Mouse (Mus musculus) lung, postnatal 0 days (tissue): Measurements from ENCODE around the gene Nsd2. TPM values are rescaled to one million over a fixed set of nuclear protein-coding genes. Genes with fewer than 3 reads are reported as not detected.

ENCODE experiments used
- ATAC-seq: fragments of 200-750 bp; cut with Nextera tagmentation; 2 replicates; pipeline ENCODE4 v1.8.0; 2017; ENCODE audit warnings: moderate library complexity
- DNase-seq: peaks from one replicate; pipeline ENCODE4 v3.0.0-alpha.2; 2016; ENCODE audit warnings: low spot score
- H3K27ac ChIP-seq: fragments of 300-500 bp; sonication (generic); 2 replicates; pipeline ENCODE4 v1.5.1; 2014; ENCODE audit warnings: antibody characterized with exemption, mild to moderate bottlenecking, low read length, mixed read lengths
- H3K27me3 ChIP-seq: fragments of 300-500 bp; sonication (generic); replicated peaks from 2 replicates; pipeline ENCODE4 v1.6.1; 2014; ENCODE audit warnings: low read length, mixed read lengths; ENCODE audit not compliant: insufficient read depth
- H3K36me3 ChIP-seq: fragments of 300-500 bp; sonication (generic); 2 replicates; pipeline ENCODE4 v1.6.1; 2014; ENCODE audit warnings: low read length, mixed read lengths; ENCODE audit not compliant: insufficient read depth
- H3K4me1 ChIP-seq: fragments of 300-500 bp; sonication (generic); 2 replicates; pipeline ENCODE4 v1.6.1; 2014; ENCODE audit warnings: antibody characterized with exemption, low read depth, low read length, mixed read lengths; ENCODE audit not compliant: insufficient read depth
- H3K4me2 ChIP-seq: fragments of 300-500 bp; sonication (generic); replicated peaks from 2 replicates; pipeline ENCODE4 v1.6.1; 2014; ENCODE audit warnings: low read depth, mild to moderate bottlenecking, low read length, moderate library complexity, mixed read lengths
- H3K4me3 ChIP-seq: fragments of 300-500 bp; sonication (generic); 2 replicates; pipeline ENCODE4 v1.5.1; 2014; ENCODE audit warnings: low read depth, low read length
- H3K9ac ChIP-seq: fragments of 300-500 bp; sonication (generic); replicated peaks from 2 replicates; pipeline ENCODE4 v1.6.1; 2014; ENCODE audit warnings: low read depth, mild to moderate bottlenecking
- H3K9me3 ChIP-seq: fragments of 300-500 bp; sonication (generic); 2 replicates; pipeline ENCODE4 v1.6.1; 2016; ENCODE audit warnings: low read length, mixed read lengths
- CTCF ChIP-seq: IDR thresholded peaks from 2 replicates; pipeline ENCODE4 v1.5.1; 2016; ENCODE audit warnings: antibody characterized with exemption, mild to moderate bottlenecking
- EP300 ChIP-seq: IDR thresholded peaks from 2 replicates; pipeline ENCODE4 v1.6.1; 2016; ENCODE audit warnings: antibody characterized with exemption, mild to moderate bottlenecking, control low read depth
- WGBS: fragments of 180-500 bp; shearing (Covaris S2); extraction: QIAGEN DNeasy Blood & Tissue Kit; methylation state at CpG from one replicate; pipeline ENCODE4 v1.1.7; 2014; 5-methylcytosine and 5-hydroxymethylcytosine counted together
- polyA plus RNA-seq: library from polyadenylated mRNA; unstranded; fragments of >200 nt; fragmentation: Nextera tagmentation; extraction: Ambion mirVana; gene quantifications from 2 replicates; pipeline ENCODE4 v1.2.1, GENCODE M21; 2015

Gene Nsd2
- polyA plus RNA-seq, 1 experiment from 2014 or later: 13.5 TPM

DNA sequence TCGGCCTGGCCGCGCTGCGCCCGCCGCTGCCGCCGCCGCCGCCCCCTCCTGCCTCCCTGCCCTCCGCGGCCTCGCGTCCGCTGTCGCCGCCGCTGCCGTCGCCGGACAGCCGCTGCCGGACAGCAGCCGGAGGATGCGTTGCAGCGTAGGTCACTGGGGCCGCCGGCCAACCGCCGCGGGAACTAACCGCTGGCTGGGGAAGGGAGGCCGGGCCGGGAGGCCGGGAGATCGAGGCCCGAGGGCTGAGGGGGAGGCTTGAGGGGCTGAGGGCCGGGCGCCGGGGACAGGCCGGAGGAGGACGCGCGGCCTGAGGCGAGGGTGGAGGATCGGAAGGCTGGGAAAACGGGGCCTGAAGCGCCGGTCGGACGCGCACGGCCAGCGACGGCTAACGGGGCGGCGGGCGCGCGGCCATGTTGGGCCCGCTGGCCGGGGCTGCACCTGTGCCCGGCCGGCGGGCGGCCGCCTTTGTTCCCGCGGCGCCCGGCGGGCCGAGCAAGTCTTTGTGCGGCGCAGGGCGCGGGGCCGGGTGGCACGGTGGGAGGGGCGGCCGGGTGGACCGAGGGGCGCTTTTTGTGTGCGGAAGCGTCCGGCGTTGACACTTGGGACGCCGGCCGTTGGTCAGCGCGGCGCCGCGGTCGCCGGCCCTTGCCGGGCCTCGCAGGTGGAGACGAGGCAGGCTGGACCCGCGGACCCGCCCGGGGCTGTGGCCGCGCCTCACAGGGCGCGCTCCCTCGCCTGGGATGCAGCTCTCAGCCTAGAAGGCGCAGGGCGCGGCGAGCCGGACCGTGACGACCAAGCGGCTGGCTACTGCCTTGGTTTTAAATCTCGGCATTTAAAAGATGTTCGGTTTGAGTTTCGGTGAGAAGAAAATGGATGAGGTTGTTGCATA, 452 bp downstream of the Nsd2 start:
- Histone ChIP-seq H3K27ac (peak overlapping the region; percentile 96), H3K4me1 (no peaks in the 10 kb centered on the region), H3K9ac (peak overlapping the region; percentile 87), H3K9me3 (no peaks in the 10 kb centered on the region), H3K4me2 (peak overlapping the region; percentile 87), H3K36me3 (no peaks in the 10 kb centered on the region), H3K4me3 (peak overlapping the region; percentile 97), H3K27me3 (no peaks in the 10 kb centered on the region)
- peak; percentile 56 for ATAC-seq
- DNase-seq: peak; percentile 63
- TF ChIP-seq EP300: no peak
- no peak for TF ChIP-seq CTCF
- 2% methylated on average over 52 of the region's 121 CpGs for WGBS

DNA sequence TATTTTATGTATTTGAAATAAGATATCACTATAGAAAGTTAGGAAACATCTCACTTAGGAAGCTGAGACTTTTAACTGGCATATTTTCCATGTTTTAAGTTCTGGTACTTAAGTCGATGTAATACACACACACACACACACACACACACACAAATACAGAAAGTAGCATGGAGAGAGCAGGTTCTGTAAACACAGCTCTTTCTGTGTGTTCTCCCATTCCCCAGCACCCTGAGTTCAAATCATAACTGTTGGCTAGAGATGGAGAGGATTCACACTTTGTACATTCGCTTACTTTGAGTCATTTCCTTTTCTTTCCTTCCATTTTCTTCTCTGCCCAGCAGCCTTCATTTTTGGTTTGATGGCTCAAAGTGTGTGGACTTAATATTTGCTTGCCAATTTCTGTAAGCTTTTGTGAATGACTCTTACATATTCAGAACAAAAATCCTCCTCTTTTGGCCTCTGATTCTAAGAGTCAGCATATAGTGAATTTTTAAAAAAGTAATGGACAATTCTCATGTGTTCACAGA, 1.4 kb downstream of the Nsd2 start:
- Histone ChIP-seq H3K4me2 (peak overlapping the region; percentile 87; the same call in 1 of the 2 replicates), H3K9me3 (no peaks in the 10 kb centered on the region), H3K4me3 (peak overlapping the region; percentile 97), H3K9ac (no peak overlapping the region; the same call in 1 of the 2 replicates), H3K4me1 (no peaks in the 10 kb centered on the region), H3K27ac (no peak overlapping the region), H3K36me3 (no peaks in the 10 kb centered on the region), H3K27me3 (no peaks in the 10 kb centered on the region)
- 20% methylated on average over 2 of the region's 2 CpGs for WGBS
- ATAC-seq: no peak
- TF ChIP-seq CTCF: no peak
- TF ChIP-seq EP300: no peak
- DNase-seq: no peak

DNA sequence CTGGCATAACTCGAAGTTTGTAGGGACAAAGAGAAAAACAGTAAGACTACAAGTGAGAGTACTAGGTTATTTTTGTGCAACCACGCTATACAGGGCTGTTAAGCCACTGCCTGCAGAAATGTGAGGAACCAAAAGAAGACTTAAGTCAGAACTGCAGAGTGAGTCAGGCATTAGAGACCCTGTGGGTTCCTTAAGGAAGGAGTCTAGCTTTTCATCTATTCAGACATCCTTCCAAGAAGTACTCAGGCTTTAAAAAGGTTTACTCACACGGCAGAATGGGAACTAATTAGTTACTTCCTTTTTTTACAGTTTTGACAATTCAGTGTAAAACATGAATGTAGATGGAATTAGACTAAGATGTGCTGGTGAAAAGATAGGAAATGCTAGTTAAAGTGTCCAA, 1.9 kb downstream of the Nsd2 start:
- Histone ChIP-seq H3K9me3 (no peaks in the 10 kb centered on the region), H3K4me1 (no peaks in the 10 kb centered on the region), H3K4me2 (no peak overlapping the region), H3K9ac (no peak overlapping the region), H3K4me3 (no peak overlapping the region), H3K36me3 (no peaks in the 10 kb centered on the region), H3K27ac (no peak overlapping the region), H3K27me3 (no peaks in the 10 kb centered on the region)
- ATAC-seq (no peak), DNase-seq (no peak)
- 28% methylated on average over 3 of the region's 3 CpGs for WGBS
- no peak for TF ChIP-seq EP300
- no peak for TF ChIP-seq CTCF

DNA sequence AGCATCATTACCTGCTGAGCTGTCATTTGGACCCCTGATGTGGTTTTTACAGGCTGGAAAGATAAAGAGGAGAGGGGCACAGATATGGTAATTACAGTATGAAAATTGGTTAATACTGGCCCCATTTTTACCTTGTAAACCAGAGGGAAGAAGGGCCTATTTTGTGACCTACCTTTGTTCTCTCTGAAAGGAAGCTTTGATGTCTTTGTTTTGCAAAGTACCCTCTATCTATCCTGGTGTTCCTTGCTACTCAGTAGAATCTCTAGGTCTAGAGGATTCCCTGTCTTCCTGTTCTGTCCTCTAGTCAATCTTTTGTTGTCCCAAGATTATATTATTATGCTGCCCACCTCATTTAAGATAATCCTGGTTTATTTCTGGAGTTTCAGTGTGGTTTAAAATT, 5.5 kb downstream of the Nsd2 start:
- Histone ChIP-seq H3K27ac (no peak overlapping the region), H3K36me3 (no peaks in the 10 kb centered on the region), H3K27me3 (no peaks in the 10 kb centered on the region), H3K4me1 (no peaks in the 10 kb centered on the region), H3K9ac (no peak overlapping the region), H3K4me3 (no peak overlapping the region), H3K9me3 (no peaks in the 10 kb centered on the region), H3K4me2 (no peak overlapping the region)
- no peak for ATAC-seq
- TF ChIP-seq CTCF: no peak
- TF ChIP-seq EP300: no peak
- no peak for DNase-seq

DNA sequence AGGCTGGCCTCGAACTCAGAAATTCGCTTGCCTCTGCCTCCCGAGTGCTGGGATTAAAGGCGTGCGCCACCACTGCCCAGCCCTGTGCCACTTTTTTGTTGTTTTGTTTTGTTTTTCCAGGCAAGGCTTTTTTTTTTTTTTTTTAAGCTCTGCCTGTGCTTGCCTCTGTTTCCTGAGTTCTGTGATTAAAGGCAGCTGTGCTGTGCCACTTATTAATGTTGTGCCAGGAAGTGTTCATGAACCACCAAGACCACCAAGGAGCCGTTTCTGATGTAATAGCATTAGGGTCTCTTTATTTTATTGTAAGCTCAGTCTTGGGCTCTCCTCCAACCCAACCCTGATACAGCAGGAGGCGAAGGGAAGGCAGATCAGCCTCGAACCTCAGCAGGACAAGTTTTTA, 7.6 kb downstream of the Nsd2 start:
- Histone ChIP-seq H3K4me3 (no peak overlapping the region), H3K27me3 (no peaks in the 10 kb centered on the region), H3K27ac (no peak overlapping the region), H3K9ac (no peak overlapping the region), H3K9me3 (no peaks in the 10 kb centered on the region), H3K4me2 (no peak overlapping the region), H3K36me3 (no peaks in the 10 kb centered on the region), H3K4me1 (no peaks in the 10 kb centered on the region)
- TF ChIP-seq CTCF (no peak), EP300 (no peak)
- WGBS: 77% methylated on average over 8 of the region's 8 CpGs
- DNase-seq: no peak
- no peak for ATAC-seq

DNA sequence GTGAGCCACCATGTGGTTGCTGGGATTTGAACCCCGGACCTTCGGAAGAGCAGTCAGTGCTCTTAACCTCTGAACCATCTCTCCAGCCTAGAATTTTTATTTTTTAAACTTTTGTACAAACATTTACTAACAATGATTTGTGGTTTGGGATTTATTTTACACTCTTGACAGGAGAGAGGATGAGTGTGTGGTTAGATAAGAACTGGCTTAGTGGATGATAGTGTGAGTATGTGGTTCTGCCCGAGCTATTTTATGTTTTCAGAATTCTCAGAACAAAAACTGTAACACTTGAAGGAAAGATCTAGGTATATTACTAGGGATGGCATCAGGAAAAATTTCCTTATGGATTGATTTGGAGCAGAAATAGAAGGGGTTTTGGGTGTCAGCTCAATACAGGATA, 9.4 kb downstream of the Nsd2 start:
- Histone ChIP-seq H3K9me3 (no peaks in the 10 kb centered on the region), H3K9ac (no peak overlapping the region), H3K4me3 (no peak overlapping the region), H3K27me3 (no peaks in the 10 kb centered on the region), H3K36me3 (no peaks in the 10 kb centered on the region), H3K27ac (no peak overlapping the region), H3K4me2 (no peak overlapping the region), H3K4me1 (no peaks in the 10 kb centered on the region)
- TF ChIP-seq EP300: no peak
- TF ChIP-seq CTCF: no peak
- 79% methylated on average over 3 of the region's 3 CpGs for WGBS
- ATAC-seq: no peak
- no peak for DNase-seq
